Mouse (Mus musculus) heart, postnatal 0 days (tissue): ENCODE measurements around the gene BC049730. TPM values are rescaled to one million over a fixed set of nuclear protein-coding genes. Genes with fewer than 3 reads are reported as not detected.

Experiments used
- ATAC-seq: fragments of 200-750 bp; cut with Nextera tagmentation; 2 replicates; pipeline ENCODE4 v1.8.0; 2017; ENCODE audit warnings: low read depth, moderate number of reproducible peaks, moderate library complexity; ENCODE audit not compliant: insufficient read depth
- DNase-seq: peaks from one replicate; pipeline ENCODE4 v3.0.0-alpha.2; 2016; ENCODE audit warnings: low spot score
- H3K27ac ChIP-seq: fragments of 300-500 bp; sonication (generic); 2 replicates; pipeline ENCODE4 v1.5.1; 2014; ENCODE audit warnings: low read depth, mild to moderate bottlenecking
- H3K27me3 ChIP-seq: fragments of 300-500 bp; sonication (generic); 2 replicates; pipeline ENCODE4 v1.6.1; 2014; ENCODE audit warnings: low read length, mixed read lengths; ENCODE audit not compliant: control insufficient read depth, insufficient read depth
- H3K36me3 ChIP-seq: fragments of 300-500 bp; sonication (generic); replicated peaks from 2 replicates; pipeline ENCODE4 v1.6.1; 2014; ENCODE audit warnings: low read length, mixed read lengths; ENCODE audit not compliant: control insufficient read depth, insufficient read depth
- H3K4me1 ChIP-seq: fragments of 300-500 bp; sonication (generic); 2 replicates; pipeline ENCODE4 v1.6.1; 2014; ENCODE audit warnings: antibody characterized with exemption; ENCODE audit not compliant: control insufficient read depth, insufficient read depth
- H3K4me2 ChIP-seq: fragments of 300-500 bp; sonication (generic); 2 replicates; pipeline ENCODE4 v1.6.1; 2014; ENCODE audit warnings: low read depth, mild to moderate bottlenecking, low read length, moderate library complexity
- H3K4me3 ChIP-seq: fragments of 300-500 bp; sonication (generic); 2 replicates; pipeline ENCODE4 v1.5.1; 2014; ENCODE audit warnings: low read depth, low read length
- H3K9ac ChIP-seq: fragments of 300-500 bp; sonication (generic); replicated peaks from 2 replicates; pipeline ENCODE4 v1.6.1; 2014; ENCODE audit warnings: low read depth, low read length, mixed read lengths
- H3K9me3 ChIP-seq: fragments of 300-500 bp; sonication (generic); replicated peaks from 2 replicates; pipeline ENCODE4 v1.6.1; 2016; ENCODE audit warnings: low read length; ENCODE audit not compliant: control insufficient read depth
- CTCF ChIP-seq: IDR thresholded peaks from 2 replicates; pipeline ENCODE4 v1.5.1; 2016; ENCODE audit warnings: antibody characterized with exemption, control low read depth, low read depth
- EP300 ChIP-seq: IDR thresholded peaks from 2 replicates; pipeline ENCODE4 v1.6.1; 2016; ENCODE audit warnings: antibody characterized with exemption, low read depth
- WGBS: fragments of 180-500 bp; shearing (Covaris S2); extraction: QIAGEN DNeasy Blood & Tissue Kit; methylation state at CpG from one replicate; pipeline ENCODE4 v1.1.7; 2014; 5-methylcytosine and 5-hydroxymethylcytosine counted together
- polyA plus RNA-seq: library from polyadenylated mRNA; unstranded; fragments of >200 nt; fragmentation: Nextera tagmentation; extraction: Ambion mirVana; gene quantifications from 2 replicates; pipeline ENCODE4 v1.2.1, GENCODE M21; 2015
- total RNA-seq: library from RNA; depleted of rRNA; stranded (reverse); fragments of >200 nt; gene quantifications from 2 replicates; pipeline ENCODE4 v1.2.3, GENCODE M21; 2014; ENCODE audit warnings: low replicate concordance; rRNA removed

Gene BC049730
- total RNA-seq (not detected in 2 replicates), polyA plus RNA-seq (not detected in 2 replicates)

- ATAC-seq, result no peak
- H3K9ac ChIP-seq, result no peak within 1 kb of the TSS
Observed at GRCm38 (mm10) chr7:24708832-24709292, at the start of gene BC049730. Gene BC049730 (plus strand): TSS chr7:24709242.

GRCm38 (mm10) chr7:24659737-24660357 is 49.2 kb upstream of the BC049730 start:
- H3K4me2 ChIP-seq, result no peak overlapping the region

More at GRCm38 (mm10) chr7:24708832-24709292, at the start of gene BC049730:
- Histone ChIP-seq H3K4me2 (no peak within 1 kb of the TSS), H3K27ac (no peak within 1 kb of the TSS), H3K4me3 (no peak within 1 kb of the TSS), H3K27me3 (no peaks in the 10 kb centered on the region), H3K36me3 (no peaks in the 10 kb centered on the region), H3K4me1 (no peaks in the 10 kb centered on the region), H3K9me3 (no peaks in the 10 kb centered on the region)
- 86% methylated on average over 14 of the region's 14 CpGs for WGBS
- no peak for DNase-seq
- TF ChIP-seq CTCF, result no peak
- no peak for TF ChIP-seq EP300

GRCm38 (mm10) chr7:24661118-24661904 is 47.7 kb upstream of the BC049730 start:
- TF ChIP-seq CTCF (no peak), EP300 (no peak)
- WGBS, result 55% methylated on average over 17 of the region's 17 CpGs
- H3K27me3 ChIP-seq, result no peaks in the 10 kb centered on the region
- H3K9me3 ChIP-seq, result no peaks in the 10 kb centered on the region
- DNase-seq (no peak), ATAC-seq (no peak)
- no peak overlapping the region for H3K4me3 ChIP-seq
- H3K27ac ChIP-seq, result no peak overlapping the region
- no peaks in the 10 kb centered on the region for H3K4me1 ChIP-seq
- no peak overlapping the region for H3K9ac ChIP-seq
- H3K4me2 ChIP-seq, result no peak overlapping the region
- H3K36me3 ChIP-seq, result no peaks in the 10 kb centered on the region

More at GRCm38 (mm10) chr7:24659737-24660357, 49.2 kb upstream of the BC049730 start:
- 55% methylated on average over 12 of the region's 12 CpGs for WGBS
- Histone ChIP-seq H3K36me3 (no peaks in the 10 kb centered on the region), H3K4me3 (no peak overlapping the region), H3K27ac (no peak overlapping the region), H3K9me3 (no peaks in the 10 kb centered on the region), H3K9ac (no peak overlapping the region), H3K4me1 (no peaks in the 10 kb centered on the region), H3K27me3 (no peaks in the 10 kb centered on the region)
- no peak for TF ChIP-seq EP300
- no peak for TF ChIP-seq CTCF
- ATAC-seq, result no peak
- DNase-seq, result no peak

GRCm38 (mm10) chr7:24662575-24662974 is 46.5 kb upstream of the BC049730 start:
- 14% methylated on average over 8 of the region's 8 CpGs for WGBS
- Histone ChIP-seq H3K27ac (no peak overlapping the region), H3K4me2 (no peak overlapping the region), H3K36me3 (no peaks in the 10 kb centered on the region), H3K4me3 (no peak overlapping the region), H3K27me3 (no peaks in the 10 kb centered on the region), H3K9ac (no peak overlapping the region), H3K9me3 (no peaks in the 10 kb centered on the region), H3K4me1 (no peaks in the 10 kb centered on the region)
- DNase-seq (peak; percentile 57), ATAC-seq (no peak)
- TF ChIP-seq CTCF (peak; percentile 84), EP300 (no peak)

GRCm38 (mm10) chr7:24664301-24664700 is 44.7 kb upstream of the BC049730 start:
- Histone ChIP-seq H3K4me1 (no peaks in the 10 kb centered on the region), H3K27me3 (no peaks in the 10 kb centered on the region), H3K4me3 (no peak overlapping the region), H3K36me3 (no peaks in the 10 kb centered on the region), H3K4me2 (no peak overlapping the region), H3K9ac (no peak overlapping the region), H3K9me3 (no peaks in the 10 kb centered on the region), H3K27ac (no peak overlapping the region)
- no peak for ATAC-seq
- 35% methylated on average over 8 of the region's 8 CpGs for WGBS
- TF ChIP-seq CTCF (no peak), EP300 (no peak)
- DNase-seq, result no peak
